Mouse (Mus musculus) testis, adult 2 months (tissue): ENCODE results near the gene Tprgl. TPM values are rescaled to one million over a fixed set of nuclear protein-coding genes. Genes with fewer than 3 reads are reported as not detected.

Source experiments
- H3K27ac ChIP-seq: fragments of 200-500 bp; 2 replicates; pipeline ENCODE4 v1.5.1; 2012; ENCODE audit warnings: low read depth, low read length; ENCODE audit not compliant: control insufficient read depth, insufficient read depth
- H3K27me3 ChIP-seq: fragments of 200-500 bp; 2 replicates; pipeline ENCODE4 v1.6.1; 2012; ENCODE audit warnings: mild to moderate bottlenecking, low read length, moderate library complexity; ENCODE audit not compliant: control insufficient read depth, insufficient read depth
- H3K36me3 ChIP-seq: fragments of 200-500 bp; 2 replicates; pipeline ENCODE4 v1.6.1; 2012; ENCODE audit warnings: mild to moderate bottlenecking, low read length; ENCODE audit not compliant: control insufficient read depth, insufficient read depth
- H3K4me1 ChIP-seq: fragments of 200-500 bp; 2 replicates; pipeline ENCODE4 v1.6.1; 2012; ENCODE audit warnings: low read length; ENCODE audit not compliant: control insufficient read depth, insufficient read depth
- H3K4me3 ChIP-seq: fragments of 200-500 bp; 2 replicates; pipeline ENCODE4 v1.5.1; 2012; ENCODE audit warnings: low read depth, mild to moderate bottlenecking, low read length, moderate library complexity, mixed read lengths; ENCODE audit not compliant: control insufficient read depth
- CTCF ChIP-seq: fragments of 200-500 bp; IDR thresholded peaks from 2 replicates; pipeline ENCODE4 v1.5.1; 2012; ENCODE audit warnings: low read depth, mild to moderate bottlenecking, inconsistent platforms, low read length, moderate library complexity; ENCODE audit not compliant: control insufficient read depth, insufficient read depth, insufficient replicate concordance
- POLR2A ChIP-seq: fragments of 200-500 bp; IDR thresholded peaks from 2 replicates; pipeline ENCODE4 v1.6.1; 2012; ENCODE audit warnings: low read depth, mild to moderate bottlenecking, inconsistent platforms, low read length, moderate library complexity; ENCODE audit not compliant: control insufficient read depth
- polyA plus RNA-seq: library from polyadenylated mRNA; depleted of rRNA; stranded (reverse); fragments of >200 nt; gene quantifications from 2 replicates; pipeline ENCODE4 v1.2.3, GENCODE M21; 2012; rRNA removed

Gene Tprgl
- 212 and 246 TPM in 2 replicates for polyA plus RNA-seq

GRCm38 (mm10) chr4:154160538-154161390 lies at the start of gene Tprgl:
Gene Tprgl (minus strand): TSS chr4:154160666.
- peaks cover 11% of the 10 kb centered on the region for H3K4me1 ChIP-seq
- peak within 1 kb of the TSS; percentile 92 for H3K27ac ChIP-seq
- peak; percentile 71; the same call in 1 of the 2 replicates for TF ChIP-seq POLR2A
- TF ChIP-seq CTCF, result no peak; the same call in 1 of the 2 replicates
- H3K4me3 ChIP-seq, result peak within 1 kb of the TSS; percentile 95
- peaks cover 2% of the 10 kb centered on the region for H3K36me3 ChIP-seq
- no peaks in the 10 kb centered on the region for H3K27me3 ChIP-seq

- H3K27me3 ChIP-seq, result no peaks in the 10 kb centered on the region
- H3K27ac ChIP-seq, result no peak overlapping the region
- TF ChIP-seq CTCF (no peak), POLR2A (no peak)
- H3K4me1 ChIP-seq, result peaks cover 3% of the 10 kb centered on the region
- no peak overlapping the region for H3K4me3 ChIP-seq
- H3K36me3 ChIP-seq, result no peaks in the 10 kb centered on the region
These were observed 49.4 kb upstream of the Tprgl start for GRCm38 (mm10) chr4:154209825-154210224.

GRCm38 (mm10) chr4:154209054-154209453 lies 48.6 kb upstream of the Tprgl start:
- no peak for TF ChIP-seq CTCF
- TF ChIP-seq POLR2A, result no peak
- no peaks in the 10 kb centered on the region for H3K27me3 ChIP-seq
- no peaks in the 10 kb centered on the region; the same call in 1 of the 2 replicates for H3K4me1 ChIP-seq
- H3K4me3 ChIP-seq, result no peak overlapping the region
- no peaks in the 10 kb centered on the region for H3K36me3 ChIP-seq
- no peak overlapping the region for H3K27ac ChIP-seq

GRCm38 (mm10) chr4:154207261-154207660 lies 46.8 kb upstream of the Tprgl start:
- Histone ChIP-seq H3K4me3 (no peak overlapping the region), H3K4me1 (no peaks in the 10 kb centered on the region), H3K27me3 (no peaks in the 10 kb centered on the region), H3K36me3 (no peaks in the 10 kb centered on the region), H3K27ac (no peak overlapping the region)
- TF ChIP-seq POLR2A (no peak), CTCF (peak; percentile 88; the same call in 1 of the 2 replicates)

- Histone ChIP-seq H3K4me3 (no peak overlapping the region), H3K4me1 (no peaks in the 10 kb centered on the region), H3K36me3 (no peaks in the 10 kb centered on the region), H3K27me3 (no peaks in the 10 kb centered on the region), H3K27ac (no peak overlapping the region)
- TF ChIP-seq POLR2A, result no peak
- TF ChIP-seq CTCF, result no peak
These were observed 44.9 kb upstream of the Tprgl start for GRCm38 (mm10) chr4:154205392-154205791.

GRCm38 (mm10) chr4:154204532-154204931 lies 44.1 kb upstream of the Tprgl start:
- Histone ChIP-seq H3K27ac (no peak overlapping the region), H3K27me3 (no peaks in the 10 kb centered on the region), H3K36me3 (no peaks in the 10 kb centered on the region), H3K4me1 (no peaks in the 10 kb centered on the region), H3K4me3 (no peak overlapping the region)
- no peak for TF ChIP-seq CTCF
- TF ChIP-seq POLR2A, result no peak

- H3K27ac ChIP-seq, result no peak overlapping the region
- no peaks in the 10 kb centered on the region for H3K36me3 ChIP-seq
- TF ChIP-seq CTCF (no peak), POLR2A (no peak)
- no peaks in the 10 kb centered on the region for H3K4me1 ChIP-seq
- no peak overlapping the region for H3K4me3 ChIP-seq
- no peaks in the 10 kb centered on the region for H3K27me3 ChIP-seq
These were observed 41.0 kb upstream of the Tprgl start for GRCm38 (mm10) chr4:154201511-154201910.
